Mouse (Mus musculus): Measurements from ENCODE around the gene Plekhb2. TPM values are rescaled to one million over a fixed set of nuclear protein-coding genes. Genes with fewer than 3 reads are reported as not detected.

The Plekhb2 gene
- polyA plus RNA-seq, 1 experiment from 2014 or later: 62.3 TPM

- no peak overlapping the region for H3K9ac ChIP-seq
- 70% methylated on average over 6 of the region's 6 CpGs for WGBS
- H3K36me3 ChIP-seq: peaks cover 29% of the 10 kb centered on the region
- H3K27ac ChIP-seq: no peak overlapping the region
- H3K27me3 ChIP-seq (replicated peaks): no peaks in the 10 kb centered on the region
- no peaks in the 10 kb centered on the region for H3K9me3 ChIP-seq
- no peak overlapping the region for H3K4me3 ChIP-seq
- no peak for ATAC-seq (ENCODE audit: low FRiP score, low read depth)
- peaks cover 33% of the 10 kb centered on the region for H3K4me1 ChIP-seq
- no peak overlapping the region for H3K4me2 ChIP-seq (replicated peaks)
Observed at GRCm38 (mm10) chr1:34837951-34838689, 11.7 kb upstream of the Plekhb2 start.

GRCm38 (mm10) chr1:34839241-34839640, 10.5 kb upstream of the Plekhb2 start:
- H3K9me3 ChIP-seq: no peaks in the 10 kb centered on the region
- H3K4me1 ChIP-seq: peaks cover 36% of the 10 kb centered on the region
- whole genome bisulfite sequencing: 71% methylated on average over 12 of the region's 12 CpGs
- peak overlapping the region; percentile 75 for H3K4me2 ChIP-seq (replicated peaks)
- H3K27me3 ChIP-seq (replicated peaks): no peaks in the 10 kb centered on the region
- ATAC-seq (ENCODE audit: low FRiP score, low read depth): no peak
- peaks cover 23% of the 10 kb centered on the region for H3K36me3 ChIP-seq
- H3K27ac ChIP-seq: no peak overlapping the region
- H3K4me3 ChIP-seq: no peak overlapping the region
- H3K9ac ChIP-seq: no peak overlapping the region

- Histone ChIP-seq H3K9me3 (no peaks in the 10 kb centered on the region), H3K4me1 (peaks cover 31% of the 10 kb centered on the region), H3K4me2 (replicated peaks) (peak overlapping the region; percentile 75), H3K27me3 (replicated peaks) (no peaks in the 10 kb centered on the region), H3K9ac (peak overlapping the region; percentile 93), H3K36me3 (0 out of 2 replicates have a peak, but pooled peaks cover 3% of the 10 kb centered on the region), H3K4me3 (peak overlapping the region; percentile 72), H3K27ac (no peak overlapping the region)
- WGBS: 4% methylated on average over 12 of the region's 12 CpGs
- no peak for ATAC-seq (ENCODE audit: low FRiP score, low read depth)
Observed at GRCm38 (mm10) chr1:34841709-34842388, 7.9 kb upstream of the Plekhb2 start.

GRCm38 (mm10) chr1:34842389-34842861, 7.4 kb upstream of the Plekhb2 start:
- under 1% methylated on average over 38 of the region's 51 CpGs for WGBS
- ATAC-seq (ENCODE audit: low FRiP score, low read depth): peak; percentile 87

GRCm38 (mm10) chr1:34842887-34843618, 6.7 kb upstream of the Plekhb2 start, which contains the start of gene Fam168b:
Gene Fam168b, minus strand, starts transcription at chr1:34843065.
- Histone ChIP-seq H3K9ac (peak within 1 kb of the TSS; percentile 93), H3K4me2 (replicated peaks) (peak within 1 kb of the TSS; percentile 75), H3K4me3 (peak within 1 kb of the TSS; percentile 72), H3K4me1 (peaks cover 28% of the 10 kb centered on the region), H3K9me3 (no peaks in the 10 kb centered on the region), H3K27me3 (replicated peaks) (no peaks in the 10 kb centered on the region), H3K36me3 (0 out of 2 replicates have a peak, but pooled peaks cover 3% of the 10 kb centered on the region), H3K27ac (peak within 1 kb of the TSS; percentile 86)
- WGBS: 2% methylated on average over 58 of the region's 59 CpGs
- ATAC-seq (ENCODE audit: low FRiP score, low read depth): peak; percentile 86

More at GRCm38 (mm10) chr1:34842389-34842861, 7.4 kb upstream of the Plekhb2 start:
- 0 out of 2 replicates have a peak, but pooled peaks cover 3% of the 10 kb centered on the region for H3K36me3 ChIP-seq
- H3K27ac ChIP-seq: peak overlapping the region; percentile 86
- H3K4me1 ChIP-seq: peaks cover 29% of the 10 kb centered on the region
- H3K27me3 ChIP-seq (replicated peaks): no peaks in the 10 kb centered on the region
- H3K9me3 ChIP-seq: no peaks in the 10 kb centered on the region
- peak overlapping the region; percentile 75 for H3K4me2 ChIP-seq (replicated peaks)
- H3K9ac ChIP-seq: peak overlapping the region; percentile 93
- peak overlapping the region; percentile 72 for H3K4me3 ChIP-seq

GRCm38 (mm10) chr1:34847070-34847469, 2.7 kb upstream of the Plekhb2 start:
- WGBS: 91% methylated on average over 3 of the region's 3 CpGs
- ATAC-seq (ENCODE audit: low FRiP score, low read depth): no peak
- Histone ChIP-seq H3K4me2 (replicated peaks) (no peak overlapping the region), H3K36me3 (no peaks in the 10 kb centered on the region), H3K27ac (no peak overlapping the region), H3K9ac (no peak overlapping the region), H3K4me3 (no peak overlapping the region), H3K27me3 (replicated peaks) (no peaks in the 10 kb centered on the region), H3K4me1 (peaks cover 19% of the 10 kb centered on the region), H3K9me3 (no peaks in the 10 kb centered on the region)

- Histone ChIP-seq H3K9ac (peak overlapping the region; percentile 90), H3K4me2 (replicated peaks) (peak overlapping the region; percentile 82), H3K9me3 (no peaks in the 10 kb centered on the region), H3K4me3 (peak overlapping the region; percentile 79), H3K4me1 (peaks cover 20% of the 10 kb centered on the region), H3K36me3 (no peaks in the 10 kb centered on the region), H3K27ac (no peak overlapping the region), H3K27me3 (replicated peaks) (no peaks in the 10 kb centered on the region)
- peak; percentile 77 for ATAC-seq (ENCODE audit: low FRiP score, low read depth)
- WGBS: 46% methylated on average over 11 of the region's 11 CpGs
Observed at GRCm38 (mm10) chr1:34850343-34851136, 764 bp downstream of the Plekhb2 start.

GRCm38 (mm10) chr1:34851562-34851961, 1.8 kb downstream of the Plekhb2 start:
- Histone ChIP-seq H3K4me3 (no peak overlapping the region), H3K36me3 (no peaks in the 10 kb centered on the region), H3K4me1 (peaks cover 20% of the 10 kb centered on the region), H3K9ac (no peak overlapping the region), H3K27me3 (replicated peaks) (no peaks in the 10 kb centered on the region), H3K9me3 (no peaks in the 10 kb centered on the region), H3K4me2 (replicated peaks) (peak overlapping the region; percentile 18; the same call in 1 of the 2 replicates), H3K27ac (no peak overlapping the region)
- ATAC-seq (ENCODE audit: low FRiP score, low read depth): no peak
- 61% methylated on average over 6 of the region's 6 CpGs for WGBS

- no peak overlapping the region for H3K9ac ChIP-seq
- H3K4me1 ChIP-seq: peaks cover 20% of the 10 kb centered on the region
- no peaks in the 10 kb centered on the region for H3K36me3 ChIP-seq
- ATAC-seq (ENCODE audit: low FRiP score, low read depth): no peak
- H3K27ac ChIP-seq: no peak overlapping the region
- 88% methylated on average over 11 of the region's 11 CpGs for whole genome bisulfite sequencing
- H3K9me3 ChIP-seq: no peaks in the 10 kb centered on the region
- no peak overlapping the region for H3K4me3 ChIP-seq
- H3K4me2 ChIP-seq (replicated peaks): peak overlapping the region; percentile 18; the same call in 1 of the 2 replicates
- no peaks in the 10 kb centered on the region for H3K27me3 ChIP-seq (replicated peaks)
Observed at GRCm38 (mm10) chr1:34852116-34852878, 2.5 kb downstream of the Plekhb2 start.

- Histone ChIP-seq H3K9ac (no peak overlapping the region), H3K27ac (no peak overlapping the region), H3K36me3 (no peaks in the 10 kb centered on the region), H3K27me3 (replicated peaks) (no peaks in the 10 kb centered on the region), H3K4me2 (replicated peaks) (no peak overlapping the region), H3K4me3 (no peak overlapping the region), H3K9me3 (no peaks in the 10 kb centered on the region), H3K4me1 (peaks cover 20% of the 10 kb centered on the region)
- ATAC-seq (ENCODE audit: low FRiP score, low read depth): no peak
- 92% methylated on average over 2 of the region's 2 CpGs for WGBS
Observed at GRCm38 (mm10) chr1:34853786-34854185, 4.0 kb downstream of the Plekhb2 start.
